Mouse (Mus musculus) E14TG2a.4 (cell line): ENCODE measurements around the gene B3galt5.

Source experiments
- CTCF ChIP-seq: conservative IDR thresholded peaks from 2 replicates; pipeline ENCODE4 v1.5.1; 2014; ENCODE audit warnings: low read length
- NANOG ChIP-seq: IDR thresholded peaks from 2 replicates; pipeline ENCODE4 v1.6.1; 2014; ENCODE audit warnings: borderline replicate concordance, low read length, mixed read lengths
- POU5F1 ChIP-seq: IDR thresholded peaks from 2 replicates; pipeline ENCODE4 v1.6.1; 2014; ENCODE audit warnings: low read length, borderline replicate concordance

- TF ChIP-seq CTCF = no peak
- TF ChIP-seq POU5F1 = no peak
- TF ChIP-seq NANOG = no peak
Observed at GRCm38 (mm10) chr16:96363277-96363676, 127.7 kb downstream of the B3galt5 start.
